Mouse (Mus musculus): Measurements from ENCODE around the gene Cat. TPM values are rescaled to one million over a fixed set of nuclear protein-coding genes. Genes with fewer than 3 reads are reported as not detected.

The Cat gene
- polyA plus RNA-seq, 1 experiment from 2014 or later: 42.2 TPM

DNA sequence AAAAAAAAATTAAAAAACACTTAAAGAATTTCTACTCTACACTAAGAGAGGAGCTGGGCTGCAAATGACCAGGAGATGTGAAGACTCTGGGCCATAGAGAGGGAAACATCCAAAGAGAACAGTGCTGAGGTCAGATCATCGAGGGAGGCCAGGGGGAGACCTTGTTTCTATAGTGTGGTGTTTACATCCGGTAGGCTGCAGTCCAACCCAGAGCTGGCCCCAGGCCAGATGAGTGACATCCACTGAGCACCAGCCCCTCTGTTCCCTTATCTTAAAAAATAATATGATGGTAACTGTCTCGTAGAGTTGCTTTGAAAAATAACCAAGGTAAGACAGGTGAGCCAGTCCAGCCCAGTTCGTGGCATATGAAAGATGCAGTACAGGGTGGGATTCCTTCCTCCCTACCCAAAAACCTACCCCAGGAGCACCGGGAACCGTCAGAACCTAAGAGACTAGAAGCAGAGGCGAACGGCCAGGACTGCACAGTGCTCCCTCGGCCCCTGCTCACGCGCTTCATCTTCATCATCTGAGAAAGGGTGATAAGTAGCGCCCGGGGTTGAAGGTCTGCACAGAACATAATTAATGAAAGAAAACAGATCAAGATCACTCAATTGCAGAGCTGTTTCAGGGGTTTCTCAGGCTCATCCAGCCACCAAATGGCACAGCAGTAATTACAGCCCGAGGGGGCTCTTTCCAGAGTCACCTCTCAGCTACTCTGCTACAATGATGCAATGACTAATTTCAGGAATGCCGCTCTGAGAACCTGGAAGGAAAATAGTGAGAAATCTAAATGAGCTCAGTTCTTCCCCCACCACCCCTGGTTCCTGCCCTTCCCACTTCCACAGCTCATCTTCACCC is 64.1 kb downstream of the Cat start:
- DNase-seq (ENCODE audit: low spot score) (no peak), ATAC-seq (ENCODE audit: low FRiP score, low TSS enrichment) (no peak)
- no peak for TF ChIP-seq CTCF (IDR thresholded peaks at IDR 0.05; ENCODE audit: low read depth)
- no peak for TF ChIP-seq EP300 (optimal IDR thresholded peaks at IDR 0.05)
- H3K27me3 ChIP-seq (ENCODE audit: control insufficient read depth, insufficient read depth, low read length): no peaks in the 10 kb centered on the region
- H3K27ac ChIP-seq (replicated peaks): no peak overlapping the region
- no peak overlapping the region for H3K9ac ChIP-seq (ENCODE audit: low read length)
- H3K36me3 ChIP-seq (ENCODE audit: control insufficient read depth, insufficient read depth, low read length): no peaks in the 10 kb centered on the region
- no peak overlapping the region for H3K4me2 ChIP-seq (replicated peaks; ENCODE audit: low read depth)
- H3K4me1 ChIP-seq (replicated peaks; ENCODE audit: control insufficient read depth, insufficient read depth): no peaks in the 10 kb centered on the region
- H3K9me3 ChIP-seq (ENCODE audit: control insufficient read depth, low read length): no peaks in the 10 kb centered on the region
- 47% methylated on average over 15 of the region's 15 CpGs for WGBS
- H3K4me3 ChIP-seq (ENCODE audit: low read depth, low read length): no peak overlapping the region

DNA sequence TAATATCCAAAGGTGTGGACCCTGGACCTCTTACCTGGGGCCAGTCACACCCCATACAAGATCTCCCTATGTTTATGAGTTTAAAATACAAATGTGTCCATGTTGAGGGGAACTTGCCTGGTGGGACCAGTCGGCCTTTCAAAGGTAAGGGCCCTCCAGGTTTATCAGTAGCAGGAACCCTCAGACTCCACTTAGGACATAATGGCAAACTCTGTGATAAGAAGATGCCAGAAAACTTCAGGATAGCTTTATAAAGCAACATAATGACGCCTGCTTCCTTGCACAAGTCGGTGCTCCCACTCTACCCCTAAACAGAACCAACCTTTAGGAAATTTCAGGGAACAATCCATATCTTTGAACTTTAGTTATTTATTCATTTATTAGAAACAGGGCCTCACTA is 69.2 kb downstream of the Cat start:
- Histone ChIP-seq H3K27me3 (ENCODE audit: control insufficient read depth, insufficient read depth, low read length) (no peaks in the 10 kb centered on the region), H3K4me1 (replicated peaks; ENCODE audit: control insufficient read depth, insufficient read depth) (no peaks in the 10 kb centered on the region), H3K36me3 (ENCODE audit: control insufficient read depth, insufficient read depth, low read length) (no peaks in the 10 kb centered on the region), H3K9me3 (ENCODE audit: control insufficient read depth, low read length) (no peaks in the 10 kb centered on the region), H3K4me3 (ENCODE audit: low read depth, low read length) (no peak overlapping the region), H3K4me2 (replicated peaks; ENCODE audit: low read depth) (no peak overlapping the region), H3K9ac (ENCODE audit: low read length) (no peak overlapping the region), H3K27ac (replicated peaks) (no peak overlapping the region)
- TF ChIP-seq CTCF (IDR thresholded peaks at IDR 0.05; ENCODE audit: low read depth): no peak
- TF ChIP-seq EP300 (optimal IDR thresholded peaks at IDR 0.05): no peak
- 88% methylated on average over 3 of the region's 3 CpGs for WGBS
- ATAC-seq (ENCODE audit: low FRiP score, low TSS enrichment) (no peak), DNase-seq (ENCODE audit: low spot score) (no peak)

DNA sequence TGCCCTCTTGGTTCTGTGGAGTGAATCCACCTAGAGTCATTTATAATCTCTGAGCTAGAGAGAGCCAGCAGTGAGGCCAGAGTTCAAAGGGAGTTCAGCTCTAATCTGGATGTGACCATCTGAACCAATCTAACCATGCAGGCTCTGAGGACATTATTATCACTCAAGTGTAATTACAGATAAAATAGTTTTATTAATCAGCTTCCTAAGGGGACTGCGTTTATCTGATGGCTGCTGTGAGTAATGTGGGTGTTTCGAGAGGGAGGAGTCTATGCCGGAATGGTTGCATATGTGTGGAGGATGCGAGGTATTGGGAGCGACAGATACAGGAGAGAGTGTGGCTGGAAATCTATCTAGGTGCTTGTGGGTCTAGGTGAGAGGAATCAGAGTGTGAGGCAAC is 71.6 kb downstream of the Cat start:
- Histone ChIP-seq H3K4me2 (replicated peaks; ENCODE audit: low read depth) (no peak overlapping the region), H3K27me3 (ENCODE audit: control insufficient read depth, insufficient read depth, low read length) (no peaks in the 10 kb centered on the region), H3K9me3 (ENCODE audit: control insufficient read depth, low read length) (no peaks in the 10 kb centered on the region), H3K36me3 (ENCODE audit: control insufficient read depth, insufficient read depth, low read length) (no peaks in the 10 kb centered on the region), H3K9ac (ENCODE audit: low read length) (no peak overlapping the region), H3K4me1 (replicated peaks; ENCODE audit: control insufficient read depth, insufficient read depth) (no peaks in the 10 kb centered on the region), H3K27ac (replicated peaks) (no peak overlapping the region), H3K4me3 (ENCODE audit: low read depth, low read length) (no peak overlapping the region)
- no peak for DNase-seq (ENCODE audit: low spot score)
- TF ChIP-seq CTCF (IDR thresholded peaks at IDR 0.05; ENCODE audit: low read depth): no peak
- no peak for TF ChIP-seq EP300 (optimal IDR thresholded peaks at IDR 0.05)
- 0 out of 2 replicates have a peak, but pooled peaks have one; percentile 4 for ATAC-seq (ENCODE audit: low FRiP score, low TSS enrichment)
- 40% methylated on average over 5 of the region's 5 CpGs for WGBS

DNA sequence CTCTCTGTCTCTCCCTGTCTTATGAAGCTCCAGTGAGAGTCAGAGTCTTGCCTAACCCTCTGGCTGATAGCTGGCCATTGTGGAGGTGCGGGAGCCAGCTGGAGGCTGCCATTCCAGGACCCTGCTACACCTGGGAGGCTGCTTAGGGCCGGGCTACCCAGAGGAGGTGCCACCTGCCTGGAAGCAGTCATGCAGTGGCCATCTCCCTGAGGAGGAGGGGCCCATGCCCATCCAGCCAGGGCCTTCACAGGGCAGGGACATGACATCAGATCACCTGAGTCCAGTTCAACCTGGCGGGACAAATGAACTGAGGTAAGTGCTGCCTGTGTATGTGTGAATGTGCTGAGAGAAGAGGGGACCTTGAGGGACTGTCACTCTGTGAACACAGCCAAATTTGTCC is 73.1 kb downstream of the Cat start:
- no peak for TF ChIP-seq EP300 (optimal IDR thresholded peaks at IDR 0.05)
- TF ChIP-seq CTCF (IDR thresholded peaks at IDR 0.05; ENCODE audit: low read depth): no peak
- Histone ChIP-seq H3K4me1 (replicated peaks; ENCODE audit: control insufficient read depth, insufficient read depth) (no peaks in the 10 kb centered on the region), H3K9ac (ENCODE audit: low read length) (no peak overlapping the region), H3K4me2 (replicated peaks; ENCODE audit: low read depth) (no peak overlapping the region), H3K36me3 (ENCODE audit: control insufficient read depth, insufficient read depth, low read length) (no peaks in the 10 kb centered on the region), H3K9me3 (ENCODE audit: control insufficient read depth, low read length) (no peaks in the 10 kb centered on the region), H3K4me3 (ENCODE audit: low read depth, low read length) (no peak overlapping the region), H3K27ac (replicated peaks) (no peak overlapping the region), H3K27me3 (ENCODE audit: control insufficient read depth, insufficient read depth, low read length) (no peaks in the 10 kb centered on the region)
- WGBS: 83% methylated on average over 3 of the region's 3 CpGs
- DNase-seq (ENCODE audit: low spot score) (no peak), ATAC-seq (ENCODE audit: low FRiP score, low TSS enrichment) (no peak)

DNA sequence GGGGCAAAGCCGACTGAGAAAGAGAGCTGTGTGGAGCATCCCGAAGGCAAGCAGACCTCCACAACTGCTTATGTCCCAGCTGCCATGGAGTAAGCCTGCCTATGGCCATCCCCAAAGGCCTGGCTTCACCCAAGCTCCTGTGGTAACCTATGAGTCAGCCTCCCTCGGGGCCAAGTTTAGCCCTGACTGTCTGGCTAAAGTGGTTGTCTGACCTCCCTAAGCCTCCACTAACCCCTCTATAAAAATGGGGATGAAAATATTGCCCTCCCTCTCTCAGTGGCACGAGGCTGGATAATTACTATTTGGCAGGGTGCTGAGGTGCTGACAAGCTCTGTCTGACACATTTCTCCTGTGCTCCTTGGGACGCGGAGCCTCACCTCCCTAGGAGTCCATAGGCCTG is 73.6 kb downstream of the Cat start, which contains the start of gene Elf5:
TSS of gene Elf5 (plus strand) at position 341 of the 400 bp plus-strand sequence.
- ATAC-seq (ENCODE audit: low FRiP score, low TSS enrichment): no peak
- TF ChIP-seq CTCF (IDR thresholded peaks at IDR 0.05; ENCODE audit: low read depth) (no peak), EP300 (optimal IDR thresholded peaks at IDR 0.05) (no peak)
- WGBS: 79% methylated on average over 6 of the region's 6 CpGs

DNA sequence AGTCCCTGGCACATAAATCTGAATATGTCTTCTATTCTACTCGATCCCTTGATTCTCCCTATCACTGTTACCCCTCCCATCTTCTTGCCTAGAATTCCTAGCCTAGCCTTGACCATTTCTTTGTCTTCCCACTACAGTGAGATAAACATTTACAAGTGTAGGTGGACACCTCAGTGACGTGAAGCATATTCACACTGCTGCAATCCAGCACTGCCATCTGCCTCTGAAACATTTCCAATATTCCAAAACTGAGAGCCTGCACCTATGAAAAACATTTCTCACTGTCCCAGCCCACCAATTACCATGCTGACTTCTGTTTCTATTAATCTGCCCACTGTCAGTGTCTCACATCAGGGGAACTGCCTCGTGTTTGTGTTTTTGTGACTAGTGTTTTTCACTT is 78.7 kb downstream of the Cat start:
- ATAC-seq (ENCODE audit: low FRiP score, low TSS enrichment): no peak
- no peaks in the 10 kb centered on the region for H3K27me3 ChIP-seq (ENCODE audit: control insufficient read depth, insufficient read depth, low read length)
- WGBS: 57% methylated on average over 3 of the region's 3 CpGs

More for the DNA sequence above, 73.6 kb downstream of the Cat start, which contains the start of gene Elf5:
- H3K27me3 ChIP-seq (ENCODE audit: control insufficient read depth, insufficient read depth, low read length): no peaks in the 10 kb centered on the region
- no peak within 1 kb of the TSS for H3K4me2 ChIP-seq (replicated peaks; ENCODE audit: low read depth)
- H3K9me3 ChIP-seq (ENCODE audit: control insufficient read depth, low read length): no peaks in the 10 kb centered on the region
- no peak within 1 kb of the TSS for H3K27ac ChIP-seq (replicated peaks)
- no peaks in the 10 kb centered on the region for H3K4me1 ChIP-seq (replicated peaks; ENCODE audit: control insufficient read depth, insufficient read depth)
- DNase-seq (ENCODE audit: low spot score): no peak
- no peaks in the 10 kb centered on the region for H3K36me3 ChIP-seq (ENCODE audit: control insufficient read depth, insufficient read depth, low read length)
- no peak within 1 kb of the TSS for H3K4me3 ChIP-seq (ENCODE audit: low read depth, low read length)
- no peak within 1 kb of the TSS for H3K9ac ChIP-seq (ENCODE audit: low read length)

More for the DNA sequence above, 78.7 kb downstream of the Cat start:
- no peak for TF ChIP-seq EP300 (optimal IDR thresholded peaks at IDR 0.05)
- Histone ChIP-seq H3K4me3 (ENCODE audit: low read depth, low read length) (no peak overlapping the region), H3K9ac (ENCODE audit: low read length) (no peak overlapping the region), H3K36me3 (ENCODE audit: control insufficient read depth, insufficient read depth, low read length) (no peaks in the 10 kb centered on the region), H3K4me1 (replicated peaks; ENCODE audit: control insufficient read depth, insufficient read depth) (no peaks in the 10 kb centered on the region), H3K4me2 (replicated peaks; ENCODE audit: low read depth) (no peak overlapping the region), H3K27ac (replicated peaks) (no peak overlapping the region), H3K9me3 (ENCODE audit: control insufficient read depth, low read length) (no peaks in the 10 kb centered on the region)
- DNase-seq (ENCODE audit: low spot score): no peak

Other genes with a start within 250 kb of the Cat start
- 56.8 and 65.4 TPM in 2 replicates for gene Ehf, start 181.9 kb downstream of the Cat start, polyA plus RNA-seq (2015; fragmentation: Nextera tagmentation; extraction: Ambion mirVana)
- gene Elf5, start 73.5 kb downstream of the Cat start, polyA plus RNA-seq (2015; fragmentation: Nextera tagmentation; extraction: Ambion mirVana): 14.2 and 14.4 TPM in 2 replicates
- gene Abtb2, start 81.2 kb upstream of the Cat start, polyA plus RNA-seq (2015; fragmentation: Nextera tagmentation; extraction: Ambion mirVana): 3.5 and 4.0 TPM in 2 replicates